Comparison of ENCODE assay signal across 16 mouse cellular contexts in the genomic region with DNA sequence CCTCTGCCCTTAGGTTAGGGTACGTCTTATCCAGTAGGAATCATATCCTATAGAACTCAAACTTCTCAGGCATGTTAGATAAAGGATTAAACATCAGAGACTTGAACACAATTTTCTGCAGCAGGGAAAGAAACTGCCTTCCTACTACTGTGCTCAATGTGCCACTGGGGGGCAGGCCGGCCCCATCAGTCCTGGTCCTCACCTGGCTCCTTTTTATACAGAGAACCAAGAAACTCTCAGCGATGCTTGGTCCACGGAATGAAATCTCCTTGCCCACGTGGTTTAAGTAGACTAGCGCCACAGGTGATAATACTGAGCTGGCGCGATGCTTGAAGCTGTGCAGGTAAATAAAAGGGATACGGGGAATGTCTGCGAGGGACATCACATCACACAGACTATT. TPM values are rescaled to one million over a fixed set of nuclear protein-coding genes. Genes with fewer than 3 reads are reported as not detected.
A peak's percentile ranks its signal among the peaks of the same experiment; 100 is the strongest.
DNase-seq lines count a peak whose midpoint lies in the region; ATAC-seq and TF ChIP-seq lines count a peak whose summit lies in the region.
"Had no signal": no experiment of that assay in that cellular context is flagged by ENCODE, and none has a peak within 500 bp of the region (broad histone marks: within the 10 kb centered on the region; RNA-seq: fewer than 3 reads in every experiment).

No protein-coding gene starts in this region.

- H3K27me3 ChIP-seq in liver, embryonic 14.5 days (ENCODE audit: control insufficient read depth, insufficient read depth, low read length) = no peaks in the 10 kb centered on the region
- H3K27me3 ChIP-seq in liver, embryonic 11.5 days (replicated peaks; ENCODE audit: control insufficient read depth, insufficient read depth, low read length) = no peaks in the 10 kb centered on the region
- no peaks in the 10 kb centered on the region for H3K27me3 ChIP-seq in CH12.LX (replicated peaks)
- H3K27me3 ChIP-seq in embryonic facial prominence, embryonic 10.5 days (replicated peaks; ENCODE audit: low read depth, poor library complexity, severe bottlenecking) = no peaks in the 10 kb centered on the region
- H3K27me3 ChIP-seq: heart, embryonic 13.5 days; liver, embryonic 13.5 days had no signal

- no peak for TF ChIP-seq POLR2A in CH12.LX (IDR thresholded peaks at IDR 0.05; ENCODE audit: low read depth, low read length)

- no peaks in the 10 kb centered on the region for H3K79me2 ChIP-seq in CH12.LX (replicated peaks; ENCODE audit: control insufficient read depth, extremely low read depth, insufficient read depth, poor library complexity, severe bottlenecking)

- H3K4me2 ChIP-seq in liver, embryonic 14.5 days (ENCODE audit: low read depth) = no peak overlapping the region
- H3K4me2 ChIP-seq in liver, embryonic 11.5 days = no peak overlapping the region
- H3K4me2 ChIP-seq in CH12.LX (ENCODE audit: insufficient read depth, low read depth, poor library complexity, severe bottlenecking) = no peak overlapping the region
- H3K4me2 ChIP-seq: heart, embryonic 13.5 days; liver, embryonic 13.5 days had no signal

- H3K4me3 ChIP-seq in liver, embryonic 14.5 days (ENCODE audit: insufficient read depth in 1 of 2, low read depth in 2 of 2, low read length in 2 of 2) = no peak overlapping the region
- H3K4me3 ChIP-seq in liver, embryonic 11.5 days (ENCODE audit: low read depth, low read length) = no peak overlapping the region
- H3K4me3 ChIP-seq in CH12.LX (replicated peaks in 1 of 3; ENCODE audit: low read depth in 2 of 3, low read length in 2 of 3, poor library complexity in 1 of 3) = no peak overlapping the region
- H3K4me3 ChIP-seq in embryonic facial prominence, embryonic 10.5 days = no peak overlapping the region
- H3K4me3 ChIP-seq: heart, embryonic 13.5 days; liver, embryonic 13.5 days; midbrain, embryonic 10.5 days had no signal

- peak; percentile 22; the same call in 1 of the 2 replicates for TF ChIP-seq CTCF in liver, embryonic 14.5 days (IDR thresholded peaks at IDR 0.05; ENCODE audit: low read depth)
- peak in 1 of 2 experiments; percentile 62; a peak in 2 of 4 replicates for TF ChIP-seq CTCF in CH12.LX (conservative IDR thresholded peaks at IDR 0.05 in 1 of 2, IDR thresholded peaks at IDR 0.05 in 1 of 2; ENCODE audit: low read depth in 2 of 2, low read length in 2 of 2)

- H3K36me3 ChIP-seq in liver, embryonic 14.5 days (replicated peaks; ENCODE audit: control insufficient read depth, insufficient read depth, low read depth) = no peaks in the 10 kb centered on the region
- no peaks in the 10 kb centered on the region for H3K36me3 ChIP-seq in liver, embryonic 11.5 days (ENCODE audit: control insufficient read depth, insufficient read depth, low read length)
- no peaks in the 10 kb centered on the region for H3K36me3 ChIP-seq in CH12.LX (replicated peaks in 1 of 2; ENCODE audit: control insufficient read depth in 1 of 2, insufficient read depth in 1 of 2, low read length in 1 of 2)
- no peaks in the 10 kb centered on the region for H3K36me3 ChIP-seq in embryonic facial prominence, embryonic 10.5 days (replicated peaks)
- H3K36me3 ChIP-seq: heart, embryonic 13.5 days; liver, embryonic 13.5 days; midbrain, embryonic 10.5 days had no signal

- TF ChIP-seq EP300 in liver, embryonic 14.5 days (IDR thresholded peaks at IDR 0.05; ENCODE audit: low read depth) = no peak
- TF ChIP-seq EP300 in CH12.LX (IDR thresholded peaks at IDR 0.05; ENCODE audit: low read length) = no peak

- peak; percentile 64 for TF ChIP-seq RAD21 in CH12.LX (IDR thresholded peaks at IDR 0.05; ENCODE audit: low read depth, low read length)

- DNase-seq in cerebellum, postnatal 14 days = peak; percentile 50 to 54
- DNase-seq in cerebellum, adult 9-10 months = no peak
- no peak for DNase-seq in liver, embryonic 14.5 days (ENCODE audit: low read depth in 3 of 3, low spot score in 3 of 3)
- no peak for DNase-seq in liver, embryonic 11.5 days (ENCODE audit: low spot score)
- peak; percentile 21 for DNase-seq in CH12.LX (ENCODE audit: extremely low read depth)
- peak; percentile 13 for DNase-seq in embryonic facial prominence, embryonic 10.5 days (ENCODE audit: low spot score)
- no peak for DNase-seq in neural tube, embryonic 10.5 days (ENCODE audit: extremely low spot score, low spot score)
- DNase-seq in cerebellum, adult 11-12 months = no peak
- DNase-seq: embryo, embryonic 11 days; liver, embryonic 13.5 days had no signal

- H3K27ac ChIP-seq in liver, embryonic 14.5 days = no peak overlapping the region
- H3K27ac ChIP-seq in liver, embryonic 11.5 days (ENCODE audit: low read depth, low read length) = no peak overlapping the region
- no peak overlapping the region for H3K27ac ChIP-seq in CH12.LX (ENCODE audit: insufficient read depth, low read depth)
- no peak overlapping the region for H3K27ac ChIP-seq in embryonic facial prominence, embryonic 10.5 days (replicated peaks)
- H3K27ac ChIP-seq: heart, embryonic 13.5 days; liver, embryonic 13.5 days; midbrain, embryonic 10.5 days had no signal

- H3K9ac ChIP-seq in liver, embryonic 14.5 days (replicated peaks) = no peak overlapping the region
- no peak overlapping the region for H3K9ac ChIP-seq in liver, embryonic 11.5 days (ENCODE audit: low read depth, low read length)
- no peak overlapping the region for H3K9ac ChIP-seq in CH12.LX (ENCODE audit: insufficient read depth, low read depth)
- H3K9ac ChIP-seq: heart, embryonic 13.5 days; liver, embryonic 13.5 days had no signal

- in situ Hi-C loops in CH12.LX (cut with MboI; ENCODE audit: low pct_ligation_motif_present, low pct_unique_long_range_greater_than_20kb, low sequenced_read_pairs) = loop anchor here (10.0 kb wide), 1 partner anchor 115 kb away; no protein-coding TSS in a partner anchor

- ATAC-seq in liver, embryonic 14.5 days (ENCODE audit: insufficient read depth) = no peak
- no peak for ATAC-seq in liver, embryonic 11.5 days (replicated peaks; ENCODE audit: low FRiP score)
- ATAC-seq: CD4-positive, CD25-positive, alpha-beta regulatory T cell, adult 4 months; inflammation-experienced regulatory T-cells, adult 6 months had no signal

- H3K9me3 ChIP-seq in liver, embryonic 14.5 days (ENCODE audit: control insufficient read depth, low read length) = no peaks in the 10 kb centered on the region
- no peaks in the 10 kb centered on the region for H3K9me3 ChIP-seq in liver, embryonic 11.5 days (ENCODE audit: control insufficient read depth, low read length)
- H3K9me3 ChIP-seq in CH12.LX (replicated peaks; ENCODE audit: low read length) = no peaks in the 10 kb centered on the region
- H3K9me3 ChIP-seq in embryonic facial prominence, embryonic 10.5 days = peaks cover 2% of the 10 kb centered on the region; the same call in 1 of the 2 replicates
- H3K9me3 ChIP-seq: heart, embryonic 13.5 days; liver, embryonic 13.5 days; midbrain, embryonic 10.5 days had no signal

- WGBS in liver, embryonic 14.5 days (ENCODE audit: insufficient replicate concordance) = 44% methylated on average over 10 of the region's 10 CpGs
- WGBS in liver, embryonic 11.5 days = 47% methylated on average over 10 of the region's 10 CpGs
- WGBS in embryonic facial prominence, embryonic 10.5 days = 51% methylated on average over 10 of the region's 10 CpGs

- no peaks in the 10 kb centered on the region for H3K4me1 ChIP-seq in liver, embryonic 14.5 days (replicated peaks; ENCODE audit: control insufficient read depth in 2 of 2, insufficient read depth in 2 of 2, low read length in 1 of 2)
- no peaks in the 10 kb centered on the region for H3K4me1 ChIP-seq in liver, embryonic 11.5 days (replicated peaks; ENCODE audit: control insufficient read depth, insufficient read depth, low read length)
- H3K4me1 ChIP-seq in CH12.LX (ENCODE audit: control insufficient read depth in 1 of 2, insufficient read depth in 2 of 2) = peaks cover 0 to 5% of the 10 kb centered on the region in 2 experiments; a peak in 1 of 4 replicates
- H3K4me1 ChIP-seq in embryonic facial prominence, embryonic 10.5 days = no peaks in the 10 kb centered on the region
- H3K4me1 ChIP-seq: heart, embryonic 13.5 days; liver, embryonic 13.5 days; midbrain, embryonic 10.5 days had no signal

- dilution Hi-C loops in CH12.LX (cut with MboI; ENCODE audit: extremely low pct_ligation_motif_present, extremely low pct_unique_long_range_greater_than_20kb, low sequenced_read_pairs) = no loop called here

TF ChIP-seq in CH12.LX, 34 proteins besides CTCF, POLR2A, EP300 and RAD21:
- TF ChIP-seq SMC3 (IDR thresholded peaks at IDR 0.05; ENCODE audit: low read depth, low read length) (peak; percentile 59), POLR2AphosphoS2 (IDR thresholded peaks at IDR 0.05; ENCODE audit: low read depth, low read length) (no peak)
TF ChIP-seq in CH12.LX: peak in this region for 1.

RNA-seq across cellular contexts. Expression of a gene that starts 26.1 kb away (rescaled TPM):
- polyA plus RNA-seq in liver, embryonic 14.5 days (2012; rRNA removed) = not detected in 2 replicates
- not detected in 2 replicates for polyA plus RNA-seq in liver, embryonic 14.5 days (2014; fragmentation: Nextera tagmentation; extraction: Ambion mirVana)
- polyA plus RNA-seq in liver, embryonic 11.5 days (2014; fragmentation: Nextera tagmentation; extraction: Ambion mirVana) = not detected in 2 replicates
- total RNA-seq in CH12.LX (2012; rRNA removed) = not detected in 2 replicates
- not detected in 2 replicates for total RNA-seq in CH12.LX (2014; rRNA removed)
- polyA plus RNA-seq in CH12.LX (2012; ENCODE audit: insufficient read length, low read depth) = not detected in 2 replicates
- 0.16 TPM in 1 of 2 replicates, not detected in the other for polyA plus RNA-seq in embryonic facial prominence, embryonic 10.5 days (2016; fragmentation: Nextera tagmentation; extraction: Ambion mirVana)
- total RNA-seq: layer of hippocampus, postnatal 10 days had no signal
- polyA plus RNA-seq: CD4-positive, CD25-positive, alpha-beta regulatory T cell, adult 4 months; heart, embryonic 13.5 days; inflammation-experienced regulatory T-cells, adult 6 months; liver, embryonic 13.5 days; stomach, embryonic 14.5 days had no signal

RNA-seq across cellular contexts. Expression of a gene that starts 56.2 kb away (rescaled TPM):
- 0.14 and 0.26 TPM in 2 replicates for polyA plus RNA-seq in liver, embryonic 14.5 days (2012; rRNA removed)
- polyA plus RNA-seq in liver, embryonic 14.5 days (2014; fragmentation: Nextera tagmentation; extraction: Ambion mirVana) = 0.29 and 0.49 TPM in 2 replicates
- polyA plus RNA-seq in liver, embryonic 11.5 days (2014; fragmentation: Nextera tagmentation; extraction: Ambion mirVana) = 1.4 TPM in 2 replicates
- total RNA-seq in CH12.LX (2012; rRNA removed) = 0.46 and 1.7 TPM in 2 replicates
- total RNA-seq in CH12.LX (2014; rRNA removed) = 0.01 and 0.04 TPM in 2 replicates
- polyA plus RNA-seq in CH12.LX (2012; ENCODE audit: insufficient read length, low read depth) = 0.19 and 0.21 TPM in 2 replicates
- 1.0 and 1.9 TPM in 2 replicates for polyA plus RNA-seq in embryonic facial prominence, embryonic 10.5 days (2016; fragmentation: Nextera tagmentation; extraction: Ambion mirVana)

Comparison
In these comparisons a context has a peak if more than half of its experiments do, and no peak if none do; other contexts are left out.
1. DNase-seq: peak in cerebellum, postnatal 14 days (2 of 2), CH12.LX (single experiment) and embryonic facial prominence, embryonic 10.5 days (single experiment); none in cerebellum, adult 9-10 months (single experiment), liver, embryonic 14.5 days (0 of 3), liver, embryonic 11.5 days (single experiment), neural tube, embryonic 10.5 days (single experiment) and cerebellum, adult 11-12 months (single experiment).